Mouse (Mus musculus): Measurements from ENCODE around the gene Sept6. TPM values are rescaled to one million over a fixed set of nuclear protein-coding genes. Genes with fewer than 3 reads are reported as not detected.

The Sept6 gene
- total RNA-seq, 1 experiment from 2014 or later, result 87.1 TPM

DNA sequence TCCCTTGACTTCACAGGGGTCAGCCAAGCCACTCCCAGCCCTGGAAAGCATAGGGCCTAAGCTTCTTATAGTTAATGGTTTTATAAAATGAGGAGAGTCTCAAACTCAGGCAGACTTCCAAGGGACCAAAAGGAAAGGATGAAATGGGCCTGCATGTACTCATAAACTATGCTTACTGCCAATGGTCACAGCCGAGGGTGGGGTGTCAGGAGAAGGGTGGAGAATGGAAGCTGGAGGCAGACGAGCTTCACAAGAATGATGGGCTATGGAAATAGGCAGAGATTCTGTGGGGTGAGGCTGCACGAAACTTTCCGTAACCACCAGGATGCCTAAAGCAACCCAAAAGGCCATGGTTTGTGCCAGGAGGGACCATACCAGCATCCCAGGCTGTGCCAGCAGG lies 15.3 kb downstream of the Sept6 start:
- no peak for ATAC-seq (replicated peaks; ENCODE audit: insufficient number of reproducible peaks, low FRiP score, low TSS enrichment, poor library complexity, severe bottlenecking)

DNA sequence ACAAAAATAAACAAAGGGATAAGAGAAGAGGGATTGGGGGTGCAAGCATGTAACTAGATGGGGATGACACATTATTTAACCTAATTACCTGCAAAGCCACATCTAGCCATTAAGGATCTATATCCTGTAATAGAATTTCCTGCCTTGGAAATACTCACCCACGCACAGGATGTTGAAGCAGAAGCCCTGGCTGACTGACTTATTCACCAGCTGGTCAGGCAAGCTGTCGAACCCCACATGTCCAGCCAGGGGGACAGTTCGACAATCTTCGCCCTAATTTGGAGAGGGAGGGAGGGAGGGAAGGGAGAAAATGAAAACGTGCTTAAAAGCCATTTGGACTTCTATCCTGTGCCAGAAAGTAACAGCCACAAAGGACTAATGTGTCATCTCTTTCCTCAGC lies 16.7 kb downstream of the Sept6 start:
- no peak for ATAC-seq (replicated peaks; ENCODE audit: insufficient number of reproducible peaks, low FRiP score, low TSS enrichment, poor library complexity, severe bottlenecking)

DNA sequence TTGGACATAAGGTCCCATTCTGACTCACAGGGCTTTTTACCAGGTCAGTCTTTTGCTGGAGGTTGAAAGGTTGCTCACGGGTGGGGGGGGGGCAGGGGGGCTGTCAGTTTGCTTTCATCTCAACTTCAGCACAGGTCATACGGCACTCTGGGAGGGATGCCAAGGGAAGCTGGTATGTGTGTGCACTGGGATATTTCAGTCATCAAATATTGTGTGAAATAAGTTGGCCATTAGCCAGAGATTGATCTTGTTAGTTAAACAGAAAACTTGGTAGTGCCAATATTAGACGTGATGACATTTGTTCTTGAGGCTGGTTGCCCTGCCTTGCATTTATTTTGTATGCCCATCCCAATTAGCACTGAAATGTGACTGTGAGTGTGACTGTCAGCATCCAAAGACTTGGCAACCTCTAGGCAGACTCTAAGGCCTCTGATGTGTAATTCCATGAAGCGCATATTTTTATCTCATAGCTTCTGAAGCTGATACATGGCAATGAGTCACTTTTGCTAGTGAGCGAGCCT lies 18.6 kb downstream of the Sept6 start:
- ATAC-seq (replicated peaks; ENCODE audit: insufficient number of reproducible peaks, low FRiP score, low TSS enrichment, poor library complexity, severe bottlenecking), result no peak

DNA sequence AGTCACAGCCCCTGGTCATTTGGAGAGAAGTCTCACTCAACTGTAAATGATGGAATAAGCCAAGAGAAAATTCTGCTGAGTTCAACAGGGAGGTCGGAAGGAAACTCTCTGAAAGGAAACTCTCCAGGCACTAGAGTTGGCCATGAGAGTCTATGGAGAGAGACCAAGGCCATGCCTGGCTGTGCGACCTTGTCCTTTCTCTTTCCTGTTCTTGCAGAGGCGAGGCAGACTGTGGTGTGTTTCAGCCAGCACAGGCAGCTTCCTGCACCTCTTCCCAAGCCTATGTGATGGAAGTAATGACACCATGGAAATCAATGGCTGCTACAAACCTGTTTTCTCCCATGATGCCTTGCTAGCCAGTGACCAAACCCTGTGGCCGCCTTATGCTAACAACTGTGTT lies 20.4 kb downstream of the Sept6 start:
- no peak for ATAC-seq (replicated peaks; ENCODE audit: insufficient number of reproducible peaks, low FRiP score, low TSS enrichment, poor library complexity, severe bottlenecking)

DNA sequence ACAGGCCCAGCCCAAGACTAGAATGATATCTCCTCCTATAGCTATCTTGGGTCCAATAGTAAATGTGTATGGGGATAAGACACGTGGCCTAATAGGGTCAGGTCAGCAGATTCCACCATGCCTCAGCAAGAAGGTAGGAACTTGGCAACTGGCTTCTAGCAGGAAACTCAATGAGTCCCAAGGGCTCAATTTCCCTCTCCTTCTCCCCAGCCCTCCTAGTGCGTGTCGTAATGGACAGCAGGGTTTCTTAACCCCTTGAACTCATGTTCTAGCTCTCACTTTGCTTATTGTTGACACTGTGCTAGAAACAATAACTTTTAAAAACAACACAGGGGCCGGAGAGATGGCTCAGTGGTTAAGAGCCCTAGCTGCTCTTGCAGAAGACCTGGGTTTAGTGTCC lies 22.1 kb downstream of the Sept6 start:
- no peak for ATAC-seq (replicated peaks; ENCODE audit: insufficient number of reproducible peaks, low FRiP score, low TSS enrichment, poor library complexity, severe bottlenecking)

DNA sequence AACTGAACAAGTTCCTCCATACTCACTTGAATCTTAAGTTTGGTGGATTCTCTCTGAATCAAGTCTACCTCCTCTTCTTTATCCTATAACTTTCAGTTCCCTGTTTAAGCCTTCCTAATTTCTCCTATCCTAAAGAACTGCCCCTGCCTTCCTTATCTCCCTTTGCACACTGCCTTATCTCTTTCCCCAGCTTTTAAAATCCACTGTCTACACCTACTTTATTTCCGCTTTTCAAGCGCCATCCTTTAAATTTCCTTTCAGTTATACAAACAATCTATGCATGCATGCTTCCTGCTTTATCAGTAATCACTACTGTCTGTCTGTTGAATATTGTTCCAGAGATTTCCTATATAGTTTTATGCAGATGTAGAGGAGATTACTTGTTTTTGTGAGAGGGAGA lies 34.9 kb downstream of the Sept6 start:
- no peak for ATAC-seq (replicated peaks; ENCODE audit: insufficient number of reproducible peaks, low FRiP score, low TSS enrichment, poor library complexity, severe bottlenecking)

DNA sequence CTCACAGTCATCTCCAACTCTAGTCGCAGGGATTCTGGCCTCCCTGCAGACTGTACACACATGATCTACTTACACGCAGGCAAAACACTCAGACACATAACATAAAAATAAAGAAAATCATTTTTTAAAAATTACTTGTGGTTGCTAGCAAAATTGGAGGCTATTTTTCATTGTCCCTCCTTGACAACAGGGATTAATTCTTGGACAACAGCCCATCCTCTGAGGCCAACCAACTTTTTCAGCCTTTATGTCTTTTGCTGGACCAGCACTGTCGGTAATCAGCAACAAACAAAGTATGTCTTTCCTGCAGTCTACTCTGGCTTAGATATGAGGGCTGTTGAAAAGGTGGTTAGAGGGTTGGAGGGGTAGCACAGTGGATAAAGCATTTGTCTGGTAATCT lies 50.5 kb downstream of the Sept6 start:
- no peak for ATAC-seq (replicated peaks; ENCODE audit: insufficient number of reproducible peaks, low FRiP score, low TSS enrichment, poor library complexity, severe bottlenecking)

DNA sequence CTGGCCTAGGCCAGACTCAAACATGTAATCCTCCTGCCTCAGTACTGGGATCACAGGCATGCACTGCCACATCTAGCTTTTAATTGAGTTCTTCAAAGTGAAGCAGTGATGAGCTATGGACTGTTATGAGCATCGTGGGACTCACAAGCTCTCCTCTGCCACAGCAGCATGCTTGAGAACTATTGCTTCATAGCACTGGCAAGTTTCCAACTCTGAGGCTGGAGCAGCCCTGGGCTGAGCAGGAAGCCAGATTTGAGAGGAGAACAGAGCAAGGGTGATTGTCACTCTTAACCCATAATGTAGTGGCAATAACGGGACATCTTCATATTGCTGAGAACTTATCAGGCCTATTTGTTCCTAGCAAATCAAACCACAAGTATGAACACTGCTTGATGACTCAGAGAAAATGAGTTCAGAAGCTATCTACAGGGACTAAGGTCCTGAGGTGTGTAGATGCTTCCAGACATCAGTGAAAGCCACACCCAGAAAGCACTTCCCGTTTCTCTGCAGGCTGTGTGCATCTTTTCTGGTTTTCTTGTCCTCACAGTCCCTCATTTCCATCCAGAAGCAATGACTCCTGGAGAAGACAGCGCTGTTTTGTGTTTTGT lies 51.7 kb downstream of the Sept6 start:
- no peak for ATAC-seq (replicated peaks; ENCODE audit: insufficient number of reproducible peaks, low FRiP score, low TSS enrichment, poor library complexity, severe bottlenecking)

DNA sequence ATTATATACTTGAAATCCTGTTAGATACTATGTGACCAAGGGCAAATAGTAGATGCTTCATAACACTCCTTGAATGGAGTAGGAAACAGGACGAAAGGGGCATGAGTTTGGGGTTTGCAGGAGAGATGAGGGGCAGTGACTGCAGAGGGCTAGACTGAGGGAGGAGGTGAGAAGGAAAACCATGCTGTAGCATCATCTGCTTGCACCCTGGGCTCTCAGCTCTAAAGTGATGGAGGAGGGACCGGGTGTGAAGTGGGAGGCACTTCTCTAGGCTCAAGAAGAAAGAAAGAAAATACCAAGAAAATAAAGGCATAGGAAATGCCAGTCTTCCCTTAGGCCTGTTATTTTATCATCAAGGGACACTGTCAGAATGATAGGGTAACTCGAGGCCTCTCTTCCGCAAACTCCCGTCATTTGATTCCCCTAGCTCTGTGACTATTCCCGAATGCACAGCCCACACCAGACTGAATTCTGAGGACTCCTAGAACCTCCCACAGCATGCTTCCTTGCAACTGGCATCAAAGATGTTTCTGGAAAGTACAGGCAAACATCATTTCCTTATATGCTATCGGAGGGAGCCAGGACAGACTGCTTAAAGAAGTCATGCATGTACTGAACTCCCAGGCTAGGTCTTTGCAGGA lies 56.1 kb downstream of the Sept6 start:
- no peak for ATAC-seq (replicated peaks; ENCODE audit: insufficient number of reproducible peaks, low FRiP score, low TSS enrichment, poor library complexity, severe bottlenecking)

DNA sequence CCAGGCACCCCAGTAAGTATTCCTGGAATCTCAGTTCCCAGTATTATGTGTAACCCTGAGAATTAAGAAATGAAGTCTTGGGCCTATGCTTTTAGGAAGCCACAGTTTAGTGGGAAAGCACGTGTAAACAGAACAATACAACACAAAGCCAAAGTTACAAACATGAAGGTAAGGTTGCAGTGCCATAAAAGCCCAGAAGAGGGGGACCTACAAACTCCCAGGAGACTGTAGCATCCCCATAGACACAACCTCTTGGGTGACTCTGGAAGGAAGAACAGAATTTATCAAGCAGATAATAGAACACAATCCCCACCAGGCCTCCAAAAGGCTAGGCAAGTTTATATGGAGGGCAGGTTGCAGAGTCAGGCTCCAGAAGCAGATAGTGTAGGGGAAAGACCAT lies 61.0 kb downstream of the Sept6 start:
- ATAC-seq (replicated peaks; ENCODE audit: insufficient number of reproducible peaks, low FRiP score, low TSS enrichment, poor library complexity, severe bottlenecking), result no peak

DNA sequence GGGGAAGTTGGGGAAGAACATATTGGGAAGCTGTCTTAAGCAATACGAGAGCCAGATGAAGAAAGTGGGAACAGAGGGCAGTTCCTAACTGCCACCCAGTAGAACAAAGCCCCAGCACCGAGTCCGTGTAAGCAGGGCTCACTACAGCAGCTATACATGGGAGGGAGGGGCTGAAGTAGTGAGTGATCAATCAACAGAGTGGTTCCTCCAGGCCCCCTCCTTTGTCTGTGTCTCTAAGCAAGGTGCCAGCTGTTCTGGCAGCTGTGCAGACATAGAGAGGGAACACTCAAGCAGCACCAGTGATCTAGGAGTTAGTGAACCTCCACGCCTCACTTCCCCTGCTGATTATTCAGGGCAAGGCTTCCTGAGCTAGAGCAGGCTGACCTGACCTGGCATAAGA lies 61.9 kb downstream of the Sept6 start:
- no peak for ATAC-seq (replicated peaks; ENCODE audit: insufficient number of reproducible peaks, low FRiP score, low TSS enrichment, poor library complexity, severe bottlenecking)

DNA sequence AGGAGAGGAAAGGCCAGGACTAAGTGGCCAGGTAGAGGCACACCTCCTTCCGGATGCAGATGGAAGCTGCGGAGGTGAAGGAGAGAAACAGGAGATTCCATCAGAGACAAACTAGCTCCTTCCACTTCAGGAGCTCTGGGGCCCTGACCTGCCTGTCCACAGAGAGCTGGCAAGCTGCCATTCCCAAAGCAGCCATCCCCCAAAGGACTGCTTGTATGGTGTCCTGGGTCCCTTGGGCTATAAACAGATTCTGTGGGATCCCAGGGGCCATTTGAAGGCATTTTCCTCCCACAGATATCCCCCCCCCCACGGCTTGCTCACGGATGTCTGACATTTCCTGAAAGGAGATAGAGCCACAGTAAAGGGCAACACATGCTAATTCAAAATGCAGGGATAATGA lies 62.8 kb downstream of the Sept6 start:
- ATAC-seq (replicated peaks; ENCODE audit: insufficient number of reproducible peaks, low FRiP score, low TSS enrichment, poor library complexity, severe bottlenecking), result no peak

DNA sequence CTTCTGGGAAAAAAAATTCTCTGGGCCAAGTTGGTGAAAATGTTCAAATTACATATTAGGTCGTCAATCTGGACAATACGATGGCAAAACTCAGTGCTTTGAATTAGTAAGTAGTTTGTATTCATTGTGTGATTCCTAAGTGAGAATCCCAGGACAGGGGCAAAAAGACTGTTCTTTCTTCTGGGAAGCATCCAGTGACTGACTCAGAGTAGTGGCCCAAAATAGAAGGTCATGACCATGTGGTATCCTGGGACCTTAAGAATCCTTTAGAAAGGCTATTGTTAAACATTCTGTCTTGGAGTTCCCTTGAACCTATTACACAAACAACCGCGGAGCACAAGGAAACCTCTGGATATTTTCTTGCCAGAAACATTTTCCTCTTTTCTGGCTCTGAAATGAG lies 70.2 kb downstream of the Sept6 start:
- no peak for ATAC-seq (replicated peaks; ENCODE audit: insufficient number of reproducible peaks, low FRiP score, low TSS enrichment, poor library complexity, severe bottlenecking)

DNA sequence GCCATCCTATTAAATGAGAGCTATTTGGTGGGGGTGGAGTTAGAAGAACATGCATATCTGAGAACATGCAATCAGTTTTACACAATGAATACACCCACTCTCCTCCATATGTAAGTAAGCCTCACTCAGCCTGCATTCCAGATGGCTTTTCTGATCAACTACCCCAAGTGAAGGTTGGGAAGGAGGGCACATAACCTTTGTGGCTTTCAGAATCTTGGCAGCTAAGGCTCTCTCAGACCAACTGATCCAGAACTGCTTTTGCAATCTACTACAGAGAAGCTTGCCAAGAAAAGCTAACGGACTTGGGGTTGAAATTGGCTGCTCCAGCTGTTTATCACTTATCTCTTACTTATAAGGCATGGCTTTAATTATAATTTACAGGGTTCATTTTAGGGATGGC lies 73.8 kb downstream of the Sept6 start:
- no peak for ATAC-seq (replicated peaks; ENCODE audit: insufficient number of reproducible peaks, low FRiP score, low TSS enrichment, poor library complexity, severe bottlenecking)

DNA sequence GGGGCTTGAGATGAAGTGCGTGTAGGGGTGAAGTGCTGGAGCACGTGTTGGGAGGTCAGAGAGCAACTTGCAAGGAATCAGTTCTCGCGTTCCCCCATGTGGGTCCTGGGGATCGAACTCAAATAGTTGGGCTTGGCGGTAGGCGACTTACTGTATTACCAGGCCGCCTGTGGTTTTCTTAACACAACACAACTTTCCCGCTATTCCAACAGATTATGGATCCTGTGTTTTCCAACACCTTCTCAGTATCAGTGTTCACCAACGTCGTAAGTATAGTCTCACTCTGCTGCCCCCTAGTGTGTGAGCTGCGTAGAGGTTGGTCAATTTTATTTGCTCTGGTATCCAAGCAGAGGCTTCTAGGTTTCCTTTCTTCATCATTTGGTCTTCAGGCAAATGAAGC lies 80.3 kb downstream of the Sept6 start:
- ATAC-seq (replicated peaks; ENCODE audit: insufficient number of reproducible peaks, low FRiP score, low TSS enrichment, poor library complexity, severe bottlenecking), result no peak; the same call in 1 of the 2 replicates

DNA sequence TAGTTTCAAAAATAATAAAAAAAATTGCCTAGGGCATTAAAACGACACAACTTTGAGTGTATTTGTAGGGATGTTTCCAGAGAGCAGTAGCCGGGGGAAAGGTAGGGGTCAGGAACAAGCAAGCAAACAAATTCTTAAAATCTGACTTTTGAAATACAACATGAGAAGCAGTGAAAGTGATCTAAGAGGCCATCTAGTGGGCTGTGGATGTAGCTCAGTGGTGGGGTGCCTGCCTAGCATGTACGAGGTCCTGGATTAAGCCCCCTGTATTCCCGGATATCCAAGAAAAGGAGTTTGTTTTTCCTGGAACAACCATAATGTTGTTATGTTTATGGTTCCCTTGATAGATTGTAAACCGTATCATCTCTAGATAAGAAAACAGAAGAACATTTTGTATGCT lies 85.1 kb downstream of the Sept6 start:
- no peak for ATAC-seq (replicated peaks; ENCODE audit: insufficient number of reproducible peaks, low FRiP score, low TSS enrichment, poor library complexity, severe bottlenecking)

DNA sequence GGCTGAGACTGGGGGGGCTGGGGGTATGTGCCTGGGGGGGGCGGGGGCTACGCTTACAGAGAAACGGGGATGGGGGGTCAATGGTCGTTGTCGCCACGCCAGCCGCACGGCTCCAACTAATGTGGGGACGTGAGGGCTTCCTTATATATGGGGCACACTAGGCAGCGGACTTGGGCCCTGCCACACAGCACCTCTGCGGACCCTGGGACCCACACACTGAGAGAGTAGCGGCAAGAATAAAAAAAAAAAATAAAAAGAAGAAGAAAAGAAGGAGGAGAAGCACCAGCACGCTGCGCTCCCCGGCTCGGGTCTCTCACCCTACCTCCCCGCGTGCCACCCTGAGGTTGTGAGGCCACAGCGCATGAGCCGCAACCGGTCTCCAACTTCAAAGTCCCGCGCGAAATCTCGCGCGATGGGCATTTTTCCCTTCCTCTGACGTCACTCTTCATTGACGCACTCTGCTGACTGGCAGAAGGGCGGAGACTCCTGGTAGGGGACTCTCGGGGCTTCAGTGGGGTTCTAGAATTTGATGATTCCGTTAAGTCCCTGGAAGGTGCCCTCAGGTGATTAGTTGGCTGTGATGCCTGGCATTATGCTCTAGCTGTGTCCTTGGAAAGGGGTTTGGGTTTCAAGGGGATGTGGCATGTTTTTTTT lies 88.4 kb downstream of the Sept6 start:
- ATAC-seq (replicated peaks; ENCODE audit: insufficient number of reproducible peaks, low FRiP score, low TSS enrichment, poor library complexity, severe bottlenecking), result peak; percentile 88

DNA sequence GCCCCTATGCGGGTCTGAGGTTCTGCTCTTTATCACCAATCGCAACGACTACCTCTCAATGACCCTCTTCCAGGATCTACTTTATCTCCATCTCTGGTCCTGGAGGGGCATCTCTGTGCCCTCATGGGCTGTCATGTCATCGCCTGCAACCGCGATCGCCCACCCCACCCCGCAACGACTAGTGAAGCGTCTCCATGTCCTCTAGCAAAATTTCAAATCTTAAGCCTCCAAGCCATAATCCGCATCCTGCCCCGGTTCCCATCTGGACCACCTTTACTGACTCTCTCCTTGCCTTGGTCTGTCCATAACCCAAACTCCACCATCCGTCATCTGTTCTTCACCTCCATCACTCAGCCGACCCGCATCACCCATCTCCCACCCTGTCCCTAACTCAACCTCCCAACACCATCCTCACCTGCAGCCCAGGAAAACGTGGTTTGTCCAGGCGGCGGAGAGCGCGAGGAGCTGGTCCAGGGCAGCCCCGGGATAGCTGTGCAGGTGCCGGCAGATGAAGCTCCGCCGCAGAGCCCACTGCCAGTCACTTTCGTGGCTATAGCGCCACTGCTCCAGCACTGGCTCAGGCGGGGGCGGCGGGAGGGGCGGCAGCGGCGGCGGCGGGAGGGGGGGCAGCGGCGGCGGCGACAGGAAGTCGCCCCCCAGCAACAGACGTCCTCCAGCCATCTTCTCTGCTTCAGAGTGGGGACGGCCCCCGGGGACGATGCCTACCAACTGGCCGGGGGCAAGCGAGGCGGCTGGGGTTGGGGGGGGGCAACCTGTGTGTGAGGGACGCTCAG lies 89.1 kb downstream of the Sept6 start, which contains the start of gene Nkrf:
Gene Nkrf (minus strand): TSS at position 579 of the 794 bp plus-strand sequence.
- ATAC-seq (replicated peaks; ENCODE audit: insufficient number of reproducible peaks, low FRiP score, low TSS enrichment, poor library complexity, severe bottlenecking), result no peak

DNA sequence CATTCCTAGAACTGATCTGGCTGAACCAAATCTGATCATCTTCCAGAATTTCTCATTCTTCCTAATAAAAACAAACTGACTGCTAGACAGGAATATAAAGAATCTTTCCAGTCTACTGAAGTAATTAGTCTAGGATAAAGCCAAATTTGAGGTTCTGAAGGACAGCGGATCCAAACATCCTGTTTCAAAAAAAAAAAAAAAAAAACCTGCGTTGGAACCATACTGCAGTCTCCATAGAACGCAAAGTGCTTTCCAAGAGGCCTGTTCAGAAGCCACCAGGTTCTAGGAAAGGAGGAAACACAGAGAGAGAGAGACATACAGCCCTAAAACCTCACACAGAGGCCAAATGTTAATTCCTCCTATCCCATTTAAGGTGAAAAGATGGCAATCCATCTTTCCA lies 89.9 kb downstream of the Sept6 start:
- ATAC-seq (replicated peaks; ENCODE audit: insufficient number of reproducible peaks, low FRiP score, low TSS enrichment, poor library complexity, severe bottlenecking), result no peak
